Mouse (Mus musculus) lung, adult 18-20 months (tissue): ENCODE data around the gene Htra2.

ENCODE experiments used
- DNase-seq, 2 experiments: peaks; one replicate each; pipeline ENCODE4 v3.0.0; 2022; ENCODE audit warnings: mixed read lengths in 2 of 2

Htra2 gene

DNA sequence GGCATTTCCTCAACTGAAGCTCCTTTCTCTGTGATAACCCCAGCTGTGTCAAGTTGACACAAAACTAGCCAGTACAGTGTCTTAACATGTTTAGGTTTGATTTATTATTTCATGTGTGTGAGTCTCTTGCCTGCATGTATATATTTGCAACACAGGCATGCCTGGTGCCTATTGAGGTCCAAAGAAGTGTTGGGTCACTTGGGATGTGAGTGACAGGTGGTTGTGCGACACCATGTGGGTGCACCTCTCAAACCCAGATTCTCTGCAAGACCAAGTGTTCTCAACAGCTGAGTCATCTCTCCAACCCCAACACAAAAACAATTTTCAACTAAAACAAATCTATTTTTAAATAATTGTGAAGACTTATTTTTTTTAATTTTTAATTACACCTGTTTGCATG lies 52.0 kb downstream of the Htra2 start:
- no peak for DNase-seq
